Mouse (Mus musculus) hindbrain, embryonic 16.5 days (tissue): ENCODE measurements at regions not wholly inside any gene's neighbourhood (a gene's known extent, or its start where the extent isn't known, plus 50 kb on each side); places are given as distances from the start of the nearest gene placed in this dataset.

Experiments
- ATAC-seq: fragments of 200-750 bp; cut with Nextera tagmentation; 2 replicates; pipeline ENCODE4 v1.8.0; 2017; ENCODE audit warnings: moderate TSS enrichment, moderate library complexity
- H3K27ac ChIP-seq: fragments of 300-500 bp; sonication (generic); 2 replicates; pipeline ENCODE4 v1.5.1; 2014; ENCODE audit warnings: low read depth, mild to moderate bottlenecking, control low read depth, low read length, moderate library complexity
- H3K27me3 ChIP-seq: fragments of 300-500 bp; sonication (generic); replicated peaks from 2 replicates; pipeline ENCODE4 v1.6.1; 2014; ENCODE audit warnings: low read length; ENCODE audit not compliant: control insufficient read depth, insufficient read depth
- H3K36me3 ChIP-seq: fragments of 300-500 bp; sonication (generic); 2 replicates; pipeline ENCODE4 v1.6.1; 2014; ENCODE audit warnings: mild to moderate bottlenecking, low read length, moderate library complexity, mixed read lengths; ENCODE audit not compliant: control insufficient read depth, insufficient read depth
- H3K4me1 ChIP-seq: fragments of 300-500 bp; sonication (generic); 2 replicates; pipeline ENCODE4 v1.6.1; 2014; ENCODE audit warnings: low read depth, low read length; ENCODE audit not compliant: control insufficient read depth, insufficient read depth
- H3K4me2 ChIP-seq: fragments of 300-500 bp; sonication (generic); 2 replicates; pipeline ENCODE4 v1.6.1; 2014; ENCODE audit warnings: mild to moderate bottlenecking, low read length, control low read depth, moderate library complexity
- H3K4me3 ChIP-seq: fragments of 300-500 bp; sonication (generic); 2 replicates; pipeline ENCODE4 v1.5.1; 2014; ENCODE audit warnings: mild to moderate bottlenecking, low read length, control low read depth, moderate library complexity
- H3K9ac ChIP-seq: fragments of 300-500 bp; sonication (generic); 2 replicates; pipeline ENCODE4 v1.6.1; 2014; ENCODE audit warnings: low read depth, mild to moderate bottlenecking, control low read depth, low read length, moderate library complexity
- H3K9me3 ChIP-seq: fragments of 300-500 bp; sonication (generic); 2 replicates; pipeline ENCODE4 v1.6.1; 2014; ENCODE audit warnings: mild to moderate bottlenecking, low read length, moderate library complexity; ENCODE audit not compliant: control insufficient read depth
- WGBS: fragments of 180-500 bp; shearing (Covaris S2); extraction: QIAGEN DNeasy Blood & Tissue Kit; methylation state at CpG from one replicate; pipeline ENCODE4 v1.1.7; 2014; 5-methylcytosine and 5-hydroxymethylcytosine counted together

- ATAC-seq: no peak
- Histone ChIP-seq H3K4me2 (peak overlapping the region; percentile 84), H3K4me1 (peaks cover 13% of the 10 kb centered on the region), H3K4me3 (peak overlapping the region; percentile 70), H3K9ac (peak overlapping the region; percentile 95), H3K27ac (peak overlapping the region; percentile 97), H3K27me3 (no peaks in the 10 kb centered on the region), H3K36me3 (no peaks in the 10 kb centered on the region), H3K9me3 (no peaks in the 10 kb centered on the region)
- WGBS: 33% methylated on average over 12 of the region's 12 CpGs
These were observed 104.2 kb upstream of the Mgme1 start for GRCm38 (mm10) chr2:144166102-144166750.

- no peak overlapping the region for H3K9ac ChIP-seq
- H3K4me1 ChIP-seq: peaks cover 7% of the 10 kb centered on the region
- no peak overlapping the region for H3K4me3 ChIP-seq
- no peak for ATAC-seq
- H3K36me3 ChIP-seq: no peaks in the 10 kb centered on the region
- no peak overlapping the region for H3K27ac ChIP-seq
- H3K27me3 ChIP-seq: no peaks in the 10 kb centered on the region
- H3K9me3 ChIP-seq: no peaks in the 10 kb centered on the region
- no peak overlapping the region for H3K4me2 ChIP-seq
- 63% methylated on average over 4 of the region's 4 CpGs for WGBS
These were observed 100.8 kb upstream of the Mgme1 start for GRCm38 (mm10) chr2:144169576-144170178.

DNA sequence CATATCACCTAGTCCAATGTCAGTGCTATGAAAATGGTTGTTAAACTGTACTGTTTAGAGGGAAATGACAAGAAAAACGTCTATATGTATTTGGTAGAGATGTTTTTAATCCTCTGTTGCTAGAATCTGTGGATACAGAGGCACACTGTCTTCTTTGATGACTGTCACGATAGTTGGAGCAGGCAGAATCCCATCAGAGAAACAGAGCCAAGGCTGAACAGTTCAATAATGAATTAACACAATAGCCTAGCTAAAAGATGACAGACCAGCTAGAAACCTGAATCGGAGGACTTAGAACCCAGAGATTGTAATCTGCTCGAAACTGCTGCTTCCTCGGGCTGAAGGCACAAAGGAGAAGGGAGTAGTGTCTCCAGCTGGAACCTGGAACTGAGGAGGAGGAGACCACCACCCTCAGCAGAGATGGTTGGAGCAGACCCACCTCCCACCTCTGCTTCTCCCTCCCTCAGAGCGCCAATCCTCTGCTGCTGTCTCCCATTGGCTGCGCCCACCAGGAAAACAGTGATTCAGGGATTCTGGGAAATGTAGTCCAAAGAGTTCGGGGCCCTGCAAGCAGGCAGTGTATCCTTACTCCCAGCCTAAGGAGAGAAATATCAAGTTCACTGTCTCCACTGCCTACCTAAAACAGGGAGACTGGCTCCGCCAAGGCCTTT is 98.2 kb upstream of the Mgme1 start:
- H3K27me3 ChIP-seq: no peaks in the 10 kb centered on the region
- no peaks in the 10 kb centered on the region for H3K9me3 ChIP-seq
- 12% methylated on average over 9 of the region's 9 CpGs for WGBS
- peak overlapping the region; percentile 53 for H3K27ac ChIP-seq
- H3K4me3 ChIP-seq: peak overlapping the region; percentile 29
- no peaks in the 10 kb centered on the region for H3K36me3 ChIP-seq
- H3K4me1 ChIP-seq: no peaks in the 10 kb centered on the region
- peak overlapping the region; percentile 58 for H3K9ac ChIP-seq
- peak; percentile 99 for ATAC-seq
- H3K4me2 ChIP-seq: peak overlapping the region; percentile 47

DNA sequence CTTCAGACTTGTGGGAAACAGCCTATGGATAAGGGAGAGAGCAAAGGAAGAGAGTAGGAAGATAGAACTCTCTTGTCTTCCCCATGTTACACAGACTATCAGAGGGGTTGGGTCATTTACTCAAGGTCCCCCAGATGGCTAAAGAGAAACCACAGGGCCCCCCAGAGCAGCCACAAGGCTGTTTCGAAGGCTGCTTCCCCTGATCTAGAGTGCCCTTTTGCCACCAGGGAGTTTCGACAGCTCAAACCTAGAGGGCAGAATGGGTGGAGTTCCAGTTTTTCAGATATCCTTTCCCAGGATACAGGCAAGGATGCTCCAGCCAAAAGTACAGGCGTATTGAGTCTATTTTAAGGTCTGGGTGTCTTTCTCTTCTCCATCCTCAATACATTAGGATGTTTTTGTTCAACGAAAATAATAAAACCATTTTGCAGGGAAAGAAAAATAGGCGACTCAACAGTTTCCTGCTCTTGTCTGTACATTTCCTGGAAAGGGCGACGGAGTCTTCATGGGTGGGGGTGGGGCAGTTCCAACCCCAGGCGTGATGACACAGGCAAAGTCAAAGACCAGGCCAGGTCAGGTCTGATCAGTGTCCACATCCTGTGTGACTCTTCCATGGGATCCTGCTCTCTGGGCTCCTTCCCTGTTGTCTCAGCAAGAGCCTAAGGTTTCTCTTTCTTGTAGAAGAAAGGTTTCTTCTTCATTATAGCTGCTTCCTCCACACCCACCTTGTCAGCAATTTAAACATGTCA is 96.9 kb upstream of the Mgme1 start:
- no peak overlapping the region for H3K4me2 ChIP-seq
- no peak for ATAC-seq
- no peak overlapping the region for H3K4me3 ChIP-seq
- H3K36me3 ChIP-seq: no peaks in the 10 kb centered on the region
- H3K27me3 ChIP-seq: no peaks in the 10 kb centered on the region
- no peaks in the 10 kb centered on the region for H3K4me1 ChIP-seq
- H3K9me3 ChIP-seq: no peaks in the 10 kb centered on the region
- H3K9ac ChIP-seq: no peak overlapping the region
- H3K27ac ChIP-seq: no peak overlapping the region
- WGBS: 82% methylated on average over 8 of the region's 8 CpGs

- no peak overlapping the region for H3K9ac ChIP-seq
- H3K27me3 ChIP-seq: no peaks in the 10 kb centered on the region
- H3K4me1 ChIP-seq: no peaks in the 10 kb centered on the region
- H3K4me2 ChIP-seq: no peak overlapping the region
- no peak overlapping the region for H3K4me3 ChIP-seq
- no peak for ATAC-seq
- no peaks in the 10 kb centered on the region for H3K9me3 ChIP-seq
- WGBS: 75% methylated on average over 5 of the region's 5 CpGs
- no peaks in the 10 kb centered on the region for H3K36me3 ChIP-seq
- H3K27ac ChIP-seq: no peak overlapping the region
These were observed 96.0 kb upstream of the Mgme1 start for GRCm38 (mm10) chr2:144174366-144175035.

DNA sequence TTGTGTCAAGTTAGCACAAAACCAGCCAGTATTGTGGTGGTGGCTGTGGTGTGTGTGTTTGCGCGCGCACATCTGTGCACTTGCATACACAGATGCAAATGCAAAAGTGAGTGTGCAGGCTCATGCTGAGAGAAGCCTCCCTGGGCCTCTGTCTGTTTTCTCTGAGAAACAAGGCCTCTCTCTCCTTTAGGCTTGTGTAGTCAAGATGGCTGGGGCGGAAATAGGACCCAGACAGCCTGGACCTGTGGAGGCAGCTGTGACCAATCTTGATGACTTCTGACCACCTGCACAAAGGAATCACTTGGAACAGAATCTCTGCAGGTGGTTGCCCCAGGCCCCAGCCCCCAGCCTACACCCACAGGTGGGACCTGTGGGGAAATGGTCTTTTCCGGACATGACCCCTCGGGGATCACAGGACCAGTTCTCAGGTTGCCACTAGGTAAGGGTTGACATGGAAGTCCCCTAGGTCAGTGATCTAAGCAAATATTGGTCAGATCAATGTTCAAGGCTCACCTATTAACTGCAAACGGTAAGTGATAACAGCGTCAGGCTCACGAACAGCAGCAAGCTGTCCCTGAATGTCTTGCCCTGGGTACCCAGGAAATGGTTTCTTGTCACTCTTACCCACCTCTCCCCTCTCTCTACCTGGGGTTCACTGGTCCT is 93.8 kb upstream of the Mgme1 start:
- no peaks in the 10 kb centered on the region for H3K9me3 ChIP-seq
- WGBS: 95% methylated on average over 9 of the region's 9 CpGs
- H3K27me3 ChIP-seq: no peaks in the 10 kb centered on the region
- H3K4me2 ChIP-seq: no peak overlapping the region
- no peaks in the 10 kb centered on the region for H3K36me3 ChIP-seq
- no peaks in the 10 kb centered on the region for H3K4me1 ChIP-seq
- H3K27ac ChIP-seq: no peak overlapping the region
- no peak for ATAC-seq
- no peak overlapping the region for H3K9ac ChIP-seq
- H3K4me3 ChIP-seq: no peak overlapping the region

GRCm38 (mm10) chr2:144177268-144177667 is 93.2 kb upstream of the Mgme1 start:
- H3K4me3 ChIP-seq: no peak overlapping the region
- no peaks in the 10 kb centered on the region for H3K27me3 ChIP-seq
- ATAC-seq: no peak
- H3K4me2 ChIP-seq: no peak overlapping the region
- H3K9ac ChIP-seq: no peak overlapping the region
- no peaks in the 10 kb centered on the region for H3K9me3 ChIP-seq
- H3K36me3 ChIP-seq: no peaks in the 10 kb centered on the region
- H3K4me1 ChIP-seq: no peaks in the 10 kb centered on the region
- 49% methylated on average over 6 of the region's 6 CpGs for WGBS
- no peak overlapping the region for H3K27ac ChIP-seq

GRCm38 (mm10) chr2:144177920-144178319 is 92.5 kb upstream of the Mgme1 start:
- H3K9ac ChIP-seq: no peak overlapping the region
- no peaks in the 10 kb centered on the region for H3K4me1 ChIP-seq
- no peak overlapping the region for H3K27ac ChIP-seq
- WGBS: 84% methylated on average over 6 of the region's 6 CpGs
- H3K36me3 ChIP-seq: no peaks in the 10 kb centered on the region
- H3K4me2 ChIP-seq: no peak overlapping the region
- H3K27me3 ChIP-seq: no peaks in the 10 kb centered on the region
- no peak for ATAC-seq
- H3K4me3 ChIP-seq: no peak overlapping the region
- no peaks in the 10 kb centered on the region for H3K9me3 ChIP-seq
